Mouse (Mus musculus) MEL (cell line): ENCODE measurements around the gene Gm27027. TPM values are rescaled to one million over a fixed set of nuclear protein-coding genes. Genes with fewer than 3 reads are reported as not detected.

Experiments used
- DNase-seq: peaks from one replicate; pipeline ENCODE4 v3.0.0; 2011; ENCODE audit warnings: low read depth, low spot score
- H3K27ac ChIP-seq: 2 replicates; pipeline ENCODE4 v1.5.1; 2012; ENCODE audit warnings: low read depth, mild to moderate bottlenecking, control low read depth, low read length, moderate library complexity; ENCODE audit not compliant: control insufficient read depth
- H3K27me3 ChIP-seq, 2 experiments: fragments of 150-350 bp in 1 of 2; sonication (generic) in 1 of 2; 2 replicates each; pipeline ENCODE4 v1.6.1; 2012; ENCODE audit warnings: low read length in 2 of 2, mild to moderate bottlenecking in 2 of 2, improper control_type of control experiment in 1 of 2, moderate library complexity in 1 of 2; ENCODE audit not compliant: insufficient read depth in 2 of 2, control insufficient read depth in 1 of 2
- H3K36me3 ChIP-seq, 2 experiments: 2 replicates each; pipeline ENCODE4 v1.6.1; 2012 to 2014; ENCODE audit warnings: low read length in 2 of 2, improper control_type of control experiment in 1 of 2, inconsistent platforms in 1 of 2, mild to moderate bottlenecking in 1 of 2; ENCODE audit not compliant: insufficient read depth in 2 of 2, control insufficient read depth in 1 of 2
- H3K4me1 ChIP-seq, 2 experiments: fragments of 150-350 bp in 1 of 2; sonication (generic) in 1 of 2; 2 replicates each; pipeline ENCODE4 v1.6.1; 2012; ENCODE audit warnings: low read length in 2 of 2, improper control_type of control experiment in 1 of 2, mild to moderate bottlenecking in 1 of 2; ENCODE audit not compliant: insufficient read depth in 2 of 2, control insufficient read depth in 1 of 2
- H3K4me3 ChIP-seq, 2 experiments: fragments of 150-350 bp in 1 of 2; sonication (generic) in 1 of 2; 2 replicates each; pipeline ENCODE4 v1.5.1; 2012; ENCODE audit warnings: low read depth in 2 of 2, low read length in 2 of 2, mild to moderate bottlenecking in 2 of 2, moderate library complexity in 2 of 2, control low read depth in 1 of 2, improper control_type of control experiment in 1 of 2; ENCODE audit not compliant: control insufficient read depth in 1 of 2, insufficient read depth in 1 of 2
- H3K79me2 ChIP-seq: 2 replicates; pipeline ENCODE4 v1.6.1; 2012; ENCODE audit warnings: mild to moderate bottlenecking, low read length, moderate library complexity; ENCODE audit not compliant: control insufficient read depth, poor library complexity, insufficient read depth
- H3K9ac ChIP-seq: 2 replicates; pipeline ENCODE4 v1.6.1; 2012; ENCODE audit warnings: low read depth, mild to moderate bottlenecking, control low read depth, low read length, moderate library complexity; ENCODE audit not compliant: control insufficient read depth, poor library complexity, severe bottlenecking
- H3K9me3 ChIP-seq: fragments of 150-350 bp; sonication (generic); replicated peaks from 2 replicates; pipeline ENCODE4 v1.6.1; 2012; ENCODE audit warnings: mild to moderate bottlenecking, low read length, improper control_type of control experiment, moderate library complexity; ENCODE audit not compliant: insufficient read depth
- CHD2 ChIP-seq: IDR thresholded peaks from 2 replicates; pipeline ENCODE4 v1.6.1; 2011; ENCODE audit warnings: low read length, improper control_type of control experiment
- ELF1 ChIP-seq: IDR thresholded peaks from 2 replicates; pipeline ENCODE4 v1.6.1; 2014; ENCODE audit warnings: low read depth, mild to moderate bottlenecking, inconsistent platforms, low read length, improper control_type of control experiment, moderate library complexity
- ETS1 ChIP-seq: IDR thresholded peaks from 2 replicates; pipeline ENCODE4 v1.6.1; 2012; ENCODE audit warnings: low read depth, mild to moderate bottlenecking, inconsistent platforms, low read length, improper control_type of control experiment, moderate library complexity
- GABPA ChIP-seq: IDR thresholded peaks from 2 replicates; pipeline ENCODE4 v1.6.1; 2012; ENCODE audit warnings: low read depth, mild to moderate bottlenecking, inconsistent platforms, low read length, improper control_type of control experiment, moderate library complexity
- HCFC1 ChIP-seq: IDR thresholded peaks from 2 replicates; pipeline ENCODE4 v1.6.1; 2012; ENCODE audit warnings: low read depth, mild to moderate bottlenecking, inconsistent platforms, low read length, improper control_type of control experiment, moderate library complexity
- MAZ ChIP-seq: IDR thresholded peaks from 2 replicates; pipeline ENCODE4 v1.6.1; 2012; ENCODE audit warnings: low read depth, mild to moderate bottlenecking, inconsistent platforms, low read length, improper control_type of control experiment
- MEF2A ChIP-seq: IDR thresholded peaks from 2 replicates; pipeline ENCODE4 v1.6.1; 2014; ENCODE audit warnings: low read depth, mild to moderate bottlenecking, inconsistent platforms, low read length, improper control_type of control experiment; ENCODE audit not compliant: poor library complexity, insufficient replicate concordance, severe bottlenecking; ENCODE audit errors: extremely low read depth
- RAD21 ChIP-seq: IDR thresholded peaks from 2 replicates; pipeline ENCODE4 v1.6.1; 2011; ENCODE audit warnings: mild to moderate bottlenecking, low read depth, low read length, improper control_type of control experiment
- RCOR1 ChIP-seq: IDR thresholded peaks from 2 replicates; pipeline ENCODE4 v1.6.1; 2012; ENCODE audit warnings: low read depth, mild to moderate bottlenecking, inconsistent platforms, low read length, improper control_type of control experiment
- TAL1 ChIP-seq: IDR thresholded peaks from 2 replicates; pipeline ENCODE4 v1.6.1; 2012; ENCODE audit warnings: mild to moderate bottlenecking, inconsistent platforms, low read length, moderate library complexity, mixed read lengths
- TBP ChIP-seq: IDR thresholded peaks from 2 replicates; pipeline ENCODE4 v1.8.0; 2011; ENCODE audit warnings: low read depth, low read length, improper control_type of control experiment
- UBTF ChIP-seq: IDR thresholded peaks from 2 replicates; pipeline ENCODE4 v1.6.1; 2012; ENCODE audit warnings: low read depth, mild to moderate bottlenecking, inconsistent platforms, low read length, improper control_type of control experiment, moderate library complexity, borderline replicate concordance; ENCODE audit not compliant: insufficient read depth
- USF2 ChIP-seq, 2 experiments: IDR thresholded peaks; 2 replicates each; pipeline ENCODE4 v1.6.1; 2011 to 2012; ENCODE audit warnings: improper control_type of control experiment in 2 of 2, low read length in 2 of 2, borderline replicate concordance in 1 of 2, inconsistent platforms in 1 of 2, low read depth in 1 of 2, mild to moderate bottlenecking in 1 of 2; ENCODE audit not compliant: insufficient read depth in 1 of 2
- polyA plus RNA-seq, 2 experiments: library from polyadenylated mRNA; stranded (reverse) in 1 of 2; unstranded in 1 of 2; fragments of >175 nt in 1 of 2; fragments of >200 nt in 1 of 2; gene quantifications; 2 replicates each; pipeline versions ENCODE4 v1.2.1 to v1.2.4; 2012; ENCODE audit warnings: low replicate concordance in 2 of 2, low read depth in 1 of 2; ENCODE audit not compliant: insufficient read length in 2 of 2, insufficient read depth in 1 of 2, missing spikeins in 1 of 2
- total RNA-seq: library from RNA; depleted of rRNA; stranded (reverse); fragments of 300-350 nt; gene quantifications from 2 replicates; pipeline ENCODE4 v1.2.3, GENCODE M21; 2012

The Gm27027 gene
- total and polyA plus RNA-seq, 3 experiments = not detected

GRCm38 (mm10) chr2:93956331-93956801 lies 39.8 kb downstream of the Gm27027 start:
- H3K36me3 ChIP-seq = no peaks in the 10 kb centered on the region
- no peak overlapping the region for H3K27ac ChIP-seq
- H3K4me1 ChIP-seq = no peaks in the 10 kb centered on the region
- H3K9me3 ChIP-seq = no peaks in the 10 kb centered on the region
- DNase-seq = no peak
- H3K27me3 ChIP-seq = no peaks in the 10 kb centered on the region
- H3K9ac ChIP-seq = no peak overlapping the region
- H3K4me3 ChIP-seq = no peak overlapping the region
- no peaks in the 10 kb centered on the region for H3K79me2 ChIP-seq
- no peak for TF ChIP-seq RCOR1
- TF ChIP-seq GABPA = no peak
- TF ChIP-seq ELF1 = no peak
- TF ChIP-seq TAL1 = no peak
- no peak for TF ChIP-seq UBTF
- no peak for TF ChIP-seq MAZ
- TF ChIP-seq RAD21 = no peak
- TF ChIP-seq USF2 (IDR thresholded peaks at IDR 0.05; ENCODE audit: borderline replicate concordance in 1 of 2, insufficient read depth in 1 of 2, low read depth in 1 of 2, low read length in 2 of 2) = no peak
- TF ChIP-seq HCFC1 = no peak

DNA sequence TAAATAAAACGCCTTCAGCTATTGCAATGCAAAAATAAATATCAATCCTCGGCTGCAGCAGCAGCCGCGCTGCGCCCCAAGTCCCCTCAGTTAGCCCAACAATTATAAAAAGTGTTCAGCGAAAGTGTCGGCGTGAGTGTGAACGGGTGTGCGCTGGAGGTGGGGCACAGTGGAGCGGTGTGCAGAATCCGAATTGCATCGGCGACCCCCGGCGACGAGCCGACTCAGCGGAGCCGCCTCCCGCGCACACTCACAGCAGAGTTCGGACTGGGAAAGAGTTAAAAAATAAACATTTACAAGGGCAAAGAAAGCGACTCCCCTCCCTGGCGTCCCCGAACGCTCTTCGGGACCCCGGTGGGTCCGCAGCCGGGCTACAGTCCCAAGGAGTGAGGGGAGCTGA lies 40.3 kb downstream of the Gm27027 start:
- no peaks in the 10 kb centered on the region for H3K4me1 ChIP-seq
- H3K27me3 ChIP-seq = no peaks in the 10 kb centered on the region
- no peak overlapping the region for H3K27ac ChIP-seq
- DNase-seq = no peak
- no peak overlapping the region for H3K4me3 ChIP-seq
- no peaks in the 10 kb centered on the region for H3K36me3 ChIP-seq
- no peak overlapping the region for H3K9ac ChIP-seq
- no peak for TF ChIP-seq TBP
- no peak for TF ChIP-seq ELF1
- no peak for TF ChIP-seq ETS1
- TF ChIP-seq HCFC1 = no peak
- TF ChIP-seq CHD2 = no peak
- no peak for TF ChIP-seq MEF2A
- H3K79me2 ChIP-seq = no peaks in the 10 kb centered on the region
- no peaks in the 10 kb centered on the region for H3K9me3 ChIP-seq
